Mouse (Mus musculus): ENCODE measurements around the gene Mmp2. TPM values are rescaled to one million over a fixed set of nuclear protein-coding genes. Genes with fewer than 3 reads are reported as not detected.

Mmp2 gene
- total RNA-seq, 2 experiments from 2014 or later = 1.9 to 2.1 TPM

DNA sequence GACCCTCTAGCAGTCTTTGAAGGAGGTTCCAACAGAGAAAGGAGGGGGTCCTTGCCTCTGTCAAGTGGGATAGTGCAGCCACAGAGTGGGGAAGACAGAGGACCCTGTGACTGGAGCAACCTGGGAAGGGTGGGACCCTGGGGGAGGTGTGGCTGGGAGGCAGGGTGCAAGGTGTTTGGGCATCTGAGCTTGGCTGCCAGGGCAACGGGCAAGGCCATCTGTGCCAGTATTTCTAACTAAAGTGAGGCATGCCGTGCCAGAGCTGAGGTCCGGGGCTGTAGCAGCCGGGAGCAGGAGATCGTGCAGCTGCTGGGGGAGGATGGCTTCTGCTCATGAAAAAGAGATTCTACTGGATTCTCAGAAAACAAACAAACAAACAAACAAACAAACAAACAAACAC is 11.4 kb upstream of the Mmp2 start:
- Histone ChIP-seq H3K27ac (no peak overlapping the region), H3K4me3 (no peak overlapping the region)
- intact Hi-C loops (cut with DNase I) = loop anchor here (10.0 kb wide), 1 partner anchor 279 kb away; no protein-coding TSS in a partner anchor
- TF ChIP-seq CTCF (IDR thresholded peaks at IDR 0.05) = no peak
- DNase-seq (ENCODE audit: extremely low spot score in 1 of 2, low spot score in 2 of 2) = no peak

DNA sequence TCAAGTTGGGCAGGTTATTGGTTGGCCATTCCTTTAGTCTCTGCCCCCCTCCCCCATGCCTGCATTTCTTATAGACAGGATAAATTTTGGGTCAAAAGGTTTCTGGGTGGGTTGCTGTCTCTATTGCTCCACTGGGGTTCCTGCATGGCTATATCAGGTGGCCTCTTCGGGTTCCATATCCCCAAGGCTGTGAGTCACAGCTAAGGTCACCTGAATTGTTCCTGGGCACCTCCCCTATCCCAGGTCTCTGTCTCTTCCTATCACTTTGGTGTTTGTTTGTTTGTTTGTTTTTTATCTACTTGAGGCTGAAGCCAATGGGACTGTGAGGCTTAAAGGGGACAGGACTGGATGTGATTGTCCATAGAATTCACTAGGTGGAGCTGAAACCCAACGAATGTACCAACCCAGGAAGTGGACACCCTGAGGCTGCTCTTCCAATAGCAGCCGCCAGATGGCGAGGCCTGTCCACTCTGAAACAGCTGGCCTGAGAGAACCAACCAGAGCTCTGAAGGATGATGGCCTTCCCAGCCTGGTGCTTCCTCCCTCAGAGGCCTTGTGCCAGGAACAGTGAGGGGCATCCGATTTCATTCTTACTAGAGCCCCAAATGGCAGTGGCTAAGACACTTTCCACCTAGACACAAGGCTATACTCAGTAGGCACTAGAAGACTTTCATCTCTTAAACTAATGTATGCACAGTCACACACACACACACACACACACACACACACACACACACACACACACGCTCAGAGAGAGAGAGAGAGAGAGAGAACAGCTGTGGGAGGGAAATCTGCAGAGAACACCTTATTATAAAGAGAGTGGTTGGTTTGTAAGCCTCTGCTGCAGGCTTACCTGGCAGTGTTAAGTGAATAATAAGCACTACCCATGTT is 8.9 kb upstream of the Mmp2 start:
- no peak; the same call in none of the 2 replicates for TF ChIP-seq CTCF (IDR thresholded peaks at IDR 0.05)
- Histone ChIP-seq H3K4me3 (no peak overlapping the region), H3K27ac (no peak overlapping the region)
- intact Hi-C loops (cut with DNase I) = loop anchor here (1.0 to 10.0 kb wide), 3 partner anchors 65 to 277 kb away; no protein-coding TSS in a partner anchor
- DNase-seq (ENCODE audit: extremely low spot score in 1 of 2, low spot score in 2 of 2) = peak; percentile 87 to 92

- intact Hi-C loops (cut with DNase I) = no loop called here
- no peak for DNase-seq (ENCODE audit: extremely low spot score in 1 of 2, low spot score in 2 of 2)
- Histone ChIP-seq H3K27ac (no peak overlapping the region), H3K4me3 (no peak overlapping the region)
- TF ChIP-seq CTCF (IDR thresholded peaks at IDR 0.05) = no peak
Observed at GRCm38 (mm10) chr8:92821151-92821550, 5.9 kb upstream of the Mmp2 start.

GRCm38 (mm10) chr8:92822386-92822785 is 4.7 kb upstream of the Mmp2 start:
- no peak overlapping the region for H3K27ac ChIP-seq
- H3K4me3 ChIP-seq = no peak overlapping the region
- no peak for DNase-seq (ENCODE audit: extremely low spot score in 1 of 2, low spot score in 2 of 2)
- TF ChIP-seq CTCF (IDR thresholded peaks at IDR 0.05) = no peak
- intact Hi-C loops (cut with DNase I) = no loop called here

DNA sequence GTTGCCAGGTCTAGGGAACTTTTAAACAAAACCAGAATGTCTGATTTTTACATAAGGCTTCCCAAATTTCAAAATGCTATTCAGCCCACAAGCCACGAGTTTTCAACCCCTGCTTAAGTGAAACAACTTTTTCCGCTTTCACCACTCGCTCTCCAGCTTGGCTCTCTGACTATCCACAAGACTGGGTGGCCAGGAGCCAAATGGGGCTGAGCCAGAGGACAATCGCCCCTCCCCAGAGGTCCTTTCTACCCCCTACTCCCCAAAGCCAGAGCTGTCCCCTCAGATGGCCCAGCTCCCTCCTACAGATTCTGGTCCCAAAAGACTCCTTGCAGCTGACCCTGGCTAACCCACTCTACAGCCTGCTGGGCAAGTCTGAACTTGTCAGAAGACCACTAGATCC is 1.1 kb upstream of the Mmp2 start:
- DNase-seq (ENCODE audit: extremely low spot score in 1 of 2, low spot score in 2 of 2) = no peak
- Histone ChIP-seq H3K27ac (no peak overlapping the region), H3K4me3 (no peak overlapping the region)
- intact Hi-C loops (cut with DNase I) = no loop called here
- no peak for TF ChIP-seq CTCF (IDR thresholded peaks at IDR 0.05)

DNA sequence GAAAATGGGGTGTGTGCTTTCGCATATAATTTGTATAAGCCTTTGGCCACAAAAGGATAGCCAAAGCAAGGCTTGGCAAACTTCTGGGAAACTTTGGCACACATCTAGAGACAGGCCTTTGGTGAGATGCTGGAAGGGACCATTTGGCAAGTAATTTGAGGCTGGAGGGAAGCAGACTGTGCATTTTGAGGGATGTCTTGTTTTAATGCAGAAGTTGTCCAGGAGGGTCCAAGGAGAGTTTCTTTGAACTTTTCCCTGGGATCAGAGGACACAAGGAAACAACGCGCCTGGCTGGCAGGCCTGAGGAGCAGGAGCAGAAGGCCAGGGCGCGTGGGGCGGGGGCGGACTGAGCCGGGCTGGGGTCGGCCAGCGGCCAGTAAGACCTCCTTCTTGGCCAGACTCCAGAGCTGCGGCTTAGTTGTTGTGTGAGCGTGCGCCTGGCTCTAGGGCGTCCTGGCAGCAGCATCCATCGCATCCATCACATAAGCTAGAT is 1.2 kb downstream of the Mmp2 start:
- no peak overlapping the region for H3K27ac ChIP-seq
- peak; percentile 16 to 26 for DNase-seq (ENCODE audit: extremely low spot score in 1 of 2, low spot score in 2 of 2)
- no peak for TF ChIP-seq CTCF (IDR thresholded peaks at IDR 0.05)
- intact Hi-C loops (cut with DNase I) = no loop called here
- no peak overlapping the region for H3K4me3 ChIP-seq

- no peak for TF ChIP-seq CTCF (IDR thresholded peaks at IDR 0.05)
- H3K4me3 ChIP-seq = no peak overlapping the region
- no peak for DNase-seq (ENCODE audit: extremely low spot score in 1 of 2, low spot score in 2 of 2)
- H3K27ac ChIP-seq = no peak overlapping the region
- intact Hi-C loops (cut with DNase I) = no loop called here
Observed at GRCm38 (mm10) chr8:92834065-92834731, 7.1 kb downstream of the Mmp2 start.

GRCm38 (mm10) chr8:92834786-92835500 is 7.9 kb downstream of the Mmp2 start:
- Histone ChIP-seq H3K4me3 (no peak overlapping the region), H3K27ac (no peak overlapping the region)
- intact Hi-C loops (cut with DNase I) = no loop called here
- DNase-seq (ENCODE audit: extremely low spot score in 1 of 2, low spot score in 2 of 2) = no peak
- no peak for TF ChIP-seq CTCF (IDR thresholded peaks at IDR 0.05)

GRCm38 (mm10) chr8:92835901-92836300 is 8.8 kb downstream of the Mmp2 start:
- H3K27ac ChIP-seq = no peak overlapping the region
- intact Hi-C loops (cut with DNase I) = no loop called here
- TF ChIP-seq CTCF (IDR thresholded peaks at IDR 0.05) = no peak
- H3K4me3 ChIP-seq = no peak overlapping the region
- DNase-seq (ENCODE audit: extremely low spot score in 1 of 2, low spot score in 2 of 2) = no peak

DNA sequence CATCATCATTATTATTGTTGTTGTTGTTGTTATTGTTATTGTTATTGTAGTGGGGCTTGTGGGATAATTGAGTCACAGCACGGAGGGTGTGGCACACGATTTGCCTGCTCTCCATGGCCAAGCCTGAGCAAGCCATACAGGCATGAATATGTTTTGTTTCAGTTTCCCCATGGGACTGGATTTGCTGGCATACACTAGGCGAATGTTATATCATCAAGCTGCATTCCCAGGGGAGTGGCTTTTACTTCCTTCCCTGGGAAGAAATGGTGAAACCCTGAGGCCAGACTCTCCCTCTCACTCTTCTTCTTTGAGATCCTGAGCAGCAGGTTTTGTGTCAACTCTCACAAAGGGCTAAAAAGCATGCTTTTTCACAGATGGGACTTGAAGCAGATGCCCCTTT is 11.5 kb downstream of the Mmp2 start:
- TF ChIP-seq CTCF (IDR thresholded peaks at IDR 0.05) = no peak
- intact Hi-C loops (cut with DNase I) = no loop called here
- no peak overlapping the region for H3K4me3 ChIP-seq
- no peak overlapping the region for H3K27ac ChIP-seq
- no peak for DNase-seq (ENCODE audit: extremely low spot score in 1 of 2, low spot score in 2 of 2)

- no peak overlapping the region for H3K4me3 ChIP-seq
- TF ChIP-seq CTCF (IDR thresholded peaks at IDR 0.05) = no peak
- no peak for DNase-seq (ENCODE audit: extremely low spot score in 1 of 2, low spot score in 2 of 2)
- no peak overlapping the region for H3K27ac ChIP-seq
- intact Hi-C loops (cut with DNase I) = no loop called here
Observed at GRCm38 (mm10) chr8:92839161-92839560, 12.1 kb downstream of the Mmp2 start.

DNA sequence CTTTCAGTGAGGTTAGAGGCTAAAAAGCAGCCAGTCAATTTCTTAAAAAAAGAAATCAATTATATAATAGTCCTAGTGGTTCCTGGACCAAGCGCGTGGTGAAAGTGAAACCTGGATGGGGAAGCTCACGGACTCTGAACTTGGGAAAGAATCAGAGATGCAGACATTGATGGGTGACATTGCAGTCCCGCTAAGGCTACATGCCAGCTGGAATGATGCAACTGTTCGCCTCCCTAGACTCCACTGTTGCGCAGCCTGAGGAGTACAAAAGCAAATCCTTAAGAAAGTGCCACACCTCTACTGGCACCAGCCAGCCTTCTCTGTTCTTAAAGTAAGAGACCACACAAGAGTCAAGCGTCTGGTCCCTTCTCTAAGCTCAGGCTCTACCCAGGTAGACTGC is 12.8 kb downstream of the Mmp2 start:
- TF ChIP-seq CTCF (IDR thresholded peaks at IDR 0.05) = no peak
- intact Hi-C loops (cut with DNase I) = no loop called here

More for the DNA sequence above, 12.8 kb downstream of the Mmp2 start:
- H3K4me3 ChIP-seq = no peak overlapping the region
- H3K27ac ChIP-seq = no peak overlapping the region
- no peak for DNase-seq (ENCODE audit: extremely low spot score in 1 of 2, low spot score in 2 of 2)
